Mouse (Mus musculus): ENCODE results near the gene Them7. TPM values are rescaled to one million over a fixed set of nuclear protein-coding genes. Genes with fewer than 3 reads are reported as not detected.

Them7 gene
- polyA plus RNA-seq, 1 experiment, result not detected

DNA sequence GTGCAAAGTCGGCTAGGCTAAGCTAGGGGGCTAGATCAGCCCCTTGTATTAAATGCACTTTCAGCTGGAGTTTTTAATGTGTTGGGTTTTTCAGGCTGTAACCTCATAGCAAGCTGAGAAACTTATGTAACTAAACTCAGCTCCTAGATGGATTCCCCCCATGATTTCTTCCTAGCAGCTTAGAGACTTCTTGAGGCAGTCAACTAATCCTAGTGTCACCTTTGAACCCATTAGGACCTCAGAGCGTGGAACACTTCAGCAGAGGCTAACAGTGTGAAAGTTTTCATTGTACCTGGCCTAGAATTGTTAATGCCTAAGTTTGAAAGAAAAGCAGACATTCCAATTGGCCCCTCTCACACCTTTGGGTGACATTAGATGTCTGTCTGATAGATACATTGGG, 13.7 kb downstream of the Them7 start:
- Histone ChIP-seq H3K9me3 (replicated peaks; ENCODE audit: control insufficient read depth, insufficient read depth, low read length, poor library complexity, severe bottlenecking) (no peaks in the 10 kb centered on the region), H3K4me1 (ENCODE audit: control insufficient read depth, insufficient read depth, low read length) (no peaks in the 10 kb centered on the region)
- TF ChIP-seq EP300 (IDR thresholded peaks at IDR 0.05; ENCODE audit: insufficient read depth, low read depth, low read length) (no peak), CTCF (IDR thresholded peaks at IDR 0.05; ENCODE audit: low read depth, low read length) (no peak), POLR2A (IDR thresholded peaks at IDR 0.05; ENCODE audit: insufficient read depth, low read length) (no peak)

DNA sequence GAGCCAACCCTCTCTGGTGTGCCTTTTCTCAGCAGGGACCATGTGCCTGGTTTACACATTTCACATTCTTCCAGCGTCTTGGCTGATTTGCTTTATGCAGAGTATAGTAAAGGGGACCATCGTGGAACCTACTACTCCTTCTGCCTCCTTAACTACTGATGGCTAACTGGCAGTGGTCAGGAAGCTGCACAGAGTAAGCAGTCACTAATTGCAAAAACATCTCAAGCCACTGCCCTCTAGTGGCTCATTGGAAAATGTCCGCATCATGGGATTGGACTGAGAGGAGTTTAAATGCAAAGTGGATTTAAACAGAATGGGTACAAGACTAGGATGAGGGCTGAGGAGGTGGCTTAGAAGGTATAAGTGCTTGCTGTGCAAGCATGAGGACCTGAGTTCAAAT, 14.7 kb downstream of the Them7 start:
- no peaks in the 10 kb centered on the region for H3K4me1 ChIP-seq (ENCODE audit: control insufficient read depth, insufficient read depth, low read length)
- TF ChIP-seq POLR2A (IDR thresholded peaks at IDR 0.05; ENCODE audit: insufficient read depth, low read length), result no peak
- no peak for TF ChIP-seq EP300 (IDR thresholded peaks at IDR 0.05; ENCODE audit: insufficient read depth, low read depth, low read length)
- peak; percentile 20 for TF ChIP-seq CTCF (IDR thresholded peaks at IDR 0.05; ENCODE audit: low read depth, low read length)
- no peak overlapping the region for H3K4me3 ChIP-seq (ENCODE audit: low read depth, low read length)
- H3K27ac ChIP-seq (ENCODE audit: insufficient read depth, low read length), result no peak overlapping the region
- H3K9ac ChIP-seq (ENCODE audit: low read depth, poor library complexity, severe bottlenecking), result no peak overlapping the region
- no peaks in the 10 kb centered on the region for H3K36me3 ChIP-seq (ENCODE audit: control insufficient read depth, insufficient read depth, low read length, poor library complexity, severe bottlenecking)
- no peaks in the 10 kb centered on the region for H3K9me3 ChIP-seq (replicated peaks; ENCODE audit: control insufficient read depth, insufficient read depth, low read length, poor library complexity, severe bottlenecking)
- H3K27me3 ChIP-seq (ENCODE audit: control insufficient read depth, insufficient read depth, low read length, poor library complexity, severe bottlenecking), result no peaks in the 10 kb centered on the region; the same call in 1 of the 2 replicates

More for the DNA sequence above, 13.7 kb downstream of the Them7 start:
- Histone ChIP-seq H3K9ac (ENCODE audit: low read depth, poor library complexity, severe bottlenecking) (no peak overlapping the region), H3K27me3 (ENCODE audit: control insufficient read depth, insufficient read depth, low read length, poor library complexity, severe bottlenecking) (no peaks in the 10 kb centered on the region; the same call in 1 of the 2 replicates), H3K36me3 (ENCODE audit: control insufficient read depth, insufficient read depth, low read length, poor library complexity, severe bottlenecking) (no peaks in the 10 kb centered on the region), H3K27ac (ENCODE audit: insufficient read depth, low read length) (no peak overlapping the region), H3K4me3 (ENCODE audit: low read depth, low read length) (no peak overlapping the region)

DNA sequence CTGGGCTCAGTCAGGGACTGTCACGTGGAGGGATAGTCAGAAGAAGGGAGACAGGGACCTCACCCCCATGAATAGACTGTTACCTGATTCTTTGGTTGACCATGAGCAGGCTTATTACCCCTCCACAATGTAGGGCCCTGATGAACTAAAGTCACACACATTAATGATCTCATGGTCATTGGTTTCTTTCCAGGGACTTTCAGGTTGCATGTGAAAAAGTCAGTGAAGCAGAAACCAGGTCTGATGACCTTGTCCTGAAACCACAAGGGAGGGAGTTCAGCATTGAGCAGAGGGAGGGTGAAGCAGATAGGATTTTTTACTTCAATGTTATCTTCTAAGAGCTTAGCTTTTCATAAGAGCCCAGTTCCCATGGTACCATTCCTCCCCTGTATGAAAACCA, 16.5 kb downstream of the Them7 start:
- Histone ChIP-seq H3K9ac (ENCODE audit: low read depth, poor library complexity, severe bottlenecking) (no peak overlapping the region), H3K9me3 (replicated peaks; ENCODE audit: control insufficient read depth, insufficient read depth, low read length, poor library complexity, severe bottlenecking) (no peaks in the 10 kb centered on the region), H3K27ac (ENCODE audit: insufficient read depth, low read length) (no peak overlapping the region), H3K36me3 (ENCODE audit: control insufficient read depth, insufficient read depth, low read length, poor library complexity, severe bottlenecking) (no peaks in the 10 kb centered on the region), H3K27me3 (ENCODE audit: control insufficient read depth, insufficient read depth, low read length, poor library complexity, severe bottlenecking) (no peaks in the 10 kb centered on the region; the same call in 1 of the 2 replicates), H3K4me1 (ENCODE audit: control insufficient read depth, insufficient read depth, low read length) (no peaks in the 10 kb centered on the region), H3K4me3 (ENCODE audit: low read depth, low read length) (no peak overlapping the region)
- TF ChIP-seq POLR2A (IDR thresholded peaks at IDR 0.05; ENCODE audit: insufficient read depth, low read length) (no peak), CTCF (IDR thresholded peaks at IDR 0.05; ENCODE audit: low read depth, low read length) (no peak), EP300 (IDR thresholded peaks at IDR 0.05; ENCODE audit: insufficient read depth, low read depth, low read length) (no peak)

DNA sequence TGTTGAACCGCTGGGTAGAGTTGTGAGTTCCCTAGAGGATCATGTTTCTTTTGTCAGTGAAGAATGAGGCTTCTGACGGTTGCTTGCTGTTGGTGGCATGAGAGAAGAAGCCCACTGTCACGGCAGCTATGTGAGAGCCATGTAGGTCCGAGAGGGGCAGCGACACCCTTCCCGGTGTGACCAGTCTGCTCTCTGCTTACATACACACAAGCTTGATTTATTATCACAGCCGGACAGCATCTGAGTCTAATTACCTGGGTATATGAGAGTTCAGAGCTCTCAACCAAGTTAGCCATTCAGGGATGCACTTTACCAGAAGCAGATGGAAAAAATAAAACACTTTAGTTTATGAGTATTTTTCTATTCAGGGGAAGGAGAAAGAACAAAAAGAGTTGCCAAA, 18.8 kb downstream of the Them7 start:
- H3K4me1 ChIP-seq (ENCODE audit: control insufficient read depth, insufficient read depth, low read length), result no peaks in the 10 kb centered on the region
- no peak overlapping the region for H3K4me3 ChIP-seq (ENCODE audit: low read depth, low read length)
- no peaks in the 10 kb centered on the region for H3K36me3 ChIP-seq (ENCODE audit: control insufficient read depth, insufficient read depth, low read length, poor library complexity, severe bottlenecking)
- TF ChIP-seq EP300 (IDR thresholded peaks at IDR 0.05; ENCODE audit: insufficient read depth, low read depth, low read length) (no peak), CTCF (IDR thresholded peaks at IDR 0.05; ENCODE audit: low read depth, low read length) (no peak), POLR2A (IDR thresholded peaks at IDR 0.05; ENCODE audit: insufficient read depth, low read length) (no peak)
- H3K9ac ChIP-seq (ENCODE audit: low read depth, poor library complexity, severe bottlenecking), result no peak overlapping the region
- H3K27me3 ChIP-seq (ENCODE audit: control insufficient read depth, insufficient read depth, low read length, poor library complexity, severe bottlenecking), result no peaks in the 10 kb centered on the region; the same call in 1 of the 2 replicates
- H3K9me3 ChIP-seq (replicated peaks; ENCODE audit: control insufficient read depth, insufficient read depth, low read length, poor library complexity, severe bottlenecking), result no peaks in the 10 kb centered on the region
- H3K27ac ChIP-seq (ENCODE audit: insufficient read depth, low read length), result no peak overlapping the region

DNA sequence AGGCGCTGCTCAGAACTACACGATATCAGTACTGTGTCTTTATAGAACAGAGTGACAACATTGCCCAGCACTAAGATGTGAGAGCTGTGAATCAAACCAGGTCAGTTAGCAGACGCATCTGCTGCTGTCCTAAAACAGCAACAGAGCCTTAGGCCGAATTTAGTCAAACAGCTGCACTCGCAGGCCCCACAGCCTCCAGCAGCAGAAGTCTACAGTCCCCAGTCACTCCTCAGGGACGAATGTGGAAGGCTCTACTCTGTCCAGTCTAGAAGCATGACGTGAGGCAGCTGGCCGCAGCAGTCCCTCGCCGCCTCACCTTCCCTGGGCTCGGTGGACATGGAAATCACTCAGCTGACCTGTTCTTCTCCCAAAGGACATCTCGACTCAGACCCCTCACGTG, 20.6 kb downstream of the Them7 start:
- no peaks in the 10 kb centered on the region for H3K9me3 ChIP-seq (replicated peaks; ENCODE audit: control insufficient read depth, insufficient read depth, low read length, poor library complexity, severe bottlenecking)
- no peak overlapping the region for H3K4me3 ChIP-seq (ENCODE audit: low read depth, low read length)
- no peaks in the 10 kb centered on the region for H3K36me3 ChIP-seq (ENCODE audit: control insufficient read depth, insufficient read depth, low read length, poor library complexity, severe bottlenecking)
- no peak overlapping the region for H3K9ac ChIP-seq (ENCODE audit: low read depth, poor library complexity, severe bottlenecking)
- TF ChIP-seq POLR2A (IDR thresholded peaks at IDR 0.05; ENCODE audit: insufficient read depth, low read length), result no peak
- no peaks in the 10 kb centered on the region for H3K4me1 ChIP-seq (ENCODE audit: control insufficient read depth, insufficient read depth, low read length)
- no peaks in the 10 kb centered on the region; the same call in 1 of the 2 replicates for H3K27me3 ChIP-seq (ENCODE audit: control insufficient read depth, insufficient read depth, low read length, poor library complexity, severe bottlenecking)
- no peak overlapping the region for H3K27ac ChIP-seq (ENCODE audit: insufficient read depth, low read length)

DNA sequence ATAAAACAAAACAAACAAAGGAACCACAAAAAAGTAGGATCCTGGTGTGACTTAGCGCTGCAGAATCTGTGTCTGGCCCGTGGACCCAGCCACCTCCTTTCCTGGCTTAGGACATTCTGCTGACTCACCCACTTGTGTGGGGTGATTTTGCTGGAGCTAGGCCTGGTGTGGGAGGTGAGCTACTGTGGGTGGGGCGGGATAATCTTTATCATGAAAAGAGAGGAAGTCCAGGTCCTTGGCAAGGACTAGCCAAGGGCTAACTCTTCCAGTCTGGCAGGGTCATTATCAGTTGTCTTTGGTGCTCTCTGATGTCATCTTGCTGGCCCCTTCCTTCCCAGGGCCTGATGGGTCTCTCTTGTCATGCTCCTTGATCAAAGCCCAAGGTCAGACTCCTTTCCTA, 27.9 kb downstream of the Them7 start:
- H3K4me3 ChIP-seq (ENCODE audit: low read depth, low read length), result no peak overlapping the region
- H3K27me3 ChIP-seq (ENCODE audit: control insufficient read depth, insufficient read depth, low read length, poor library complexity, severe bottlenecking), result no peaks in the 10 kb centered on the region
- H3K9me3 ChIP-seq (replicated peaks; ENCODE audit: control insufficient read depth, insufficient read depth, low read length, poor library complexity, severe bottlenecking), result no peaks in the 10 kb centered on the region
- peaks cover 3% of the 10 kb centered on the region for H3K4me1 ChIP-seq (ENCODE audit: control insufficient read depth, insufficient read depth, low read length)
- no peaks in the 10 kb centered on the region for H3K36me3 ChIP-seq (ENCODE audit: control insufficient read depth, insufficient read depth, low read length, poor library complexity, severe bottlenecking)
- H3K27ac ChIP-seq (ENCODE audit: insufficient read depth, low read length), result no peak overlapping the region
- TF ChIP-seq POLR2A (IDR thresholded peaks at IDR 0.05; ENCODE audit: insufficient read depth, low read length) (no peak), CTCF (IDR thresholded peaks at IDR 0.05; ENCODE audit: low read depth, low read length) (no peak), EP300 (IDR thresholded peaks at IDR 0.05; ENCODE audit: insufficient read depth, low read depth, low read length) (no peak)
- no peak overlapping the region for H3K9ac ChIP-seq (ENCODE audit: low read depth, poor library complexity, severe bottlenecking)

Measured in ES-Bruce4 (cell line).